In genomic region chr11:101889781-101890180, GRCm38 (mm10) we compare ENCODE assay signal across 10 mouse cellular contexts. TPM values are rescaled to one million over a fixed set of nuclear protein-coding genes. Genes with fewer than 3 reads are reported as not detected.
A peak's percentile ranks its signal among the peaks of the same experiment; 100 is the strongest.
DNase-seq lines count a peak whose midpoint lies in the region; ATAC-seq and TF ChIP-seq lines count a peak whose summit lies in the region.
"Had no signal": no experiment of that assay in that cellular context is flagged by ENCODE, and none has a peak within 500 bp of the region (broad histone marks: within the 10 kb centered on the region; RNA-seq: fewer than 3 reads in every experiment).

No protein-coding gene starts in this region.

- H3K9me3 ChIP-seq in heart, embryonic 13.5 days = no peaks in the 10 kb centered on the region
- no peaks in the 10 kb centered on the region for H3K9me3 ChIP-seq in forebrain, postnatal 0 days (ENCODE audit: low read length)
- H3K9me3 ChIP-seq in midbrain, embryonic 12.5 days = no peaks in the 10 kb centered on the region

- no peaks in the 10 kb centered on the region for H3K36me3 ChIP-seq in heart, embryonic 13.5 days
- H3K36me3 ChIP-seq in forebrain, postnatal 0 days (ENCODE audit: insufficient read depth) = no peaks in the 10 kb centered on the region
- H3K36me3 ChIP-seq in midbrain, embryonic 12.5 days = no peaks in the 10 kb centered on the region

- no peak for ATAC-seq in heart, embryonic 13.5 days (ENCODE audit: extremely low read depth, insufficient number of reproducible peaks, low FRiP score, low TSS enrichment)
- ATAC-seq in forebrain, postnatal 0 days = peak; percentile 18; the same call in 1 of the 2 replicates
- ATAC-seq in midbrain, embryonic 12.5 days (ENCODE audit: low FRiP score, low read depth) = 0 out of 2 replicates have a peak, but pooled peaks have one; percentile 38
- ATAC-seq: CD4-positive, CD25-positive, alpha-beta regulatory T cell, adult 4 months had no signal

- H3K4me3 ChIP-seq in heart, embryonic 13.5 days = peak overlapping the region; percentile 43
- H3K4me3 ChIP-seq in brown adipose tissue, adult 24 weeks (ENCODE audit: insufficient read depth, low read depth, low read length) = no peak overlapping the region
- no peak overlapping the region for H3K4me3 ChIP-seq in forebrain, postnatal 0 days (ENCODE audit: low read depth, low read length)
- H3K4me3 ChIP-seq in midbrain, embryonic 12.5 days = peak overlapping the region; percentile 29
- H3K4me3 ChIP-seq: erythroblast, embryonic 14.5 days had no signal

- WGBS in heart, embryonic 13.5 days = 5% methylated on average over 13 of the region's 13 CpGs
- WGBS in forebrain, postnatal 0 days = 2% methylated on average over 13 of the region's 13 CpGs
- WGBS in midbrain, embryonic 12.5 days = 2% methylated on average over 13 of the region's 13 CpGs

- DNase-seq in heart, adult 9 months (ENCODE audit: low spot score in 2 of 2) = no peak
- DNase-seq in forebrain, postnatal 0 days = no peak
- no peak for DNase-seq in frontal cortex, postnatal 14 days (ENCODE audit: low spot score in 2 of 2)
- no peak for DNase-seq in urinary bladder, adult 18-20 months (ENCODE audit: low spot score in 2 of 2)
- no peak for DNase-seq in layer of hippocampus, adult 9-11 months

- peak overlapping the region; percentile 58 for H3K27ac ChIP-seq in heart, embryonic 13.5 days (replicated peaks)
- 0 out of 2 replicates have a peak overlapping the region, but pooled peaks have one; percentile 26 for H3K27ac ChIP-seq in brown adipose tissue, adult 24 weeks (replicated peaks; ENCODE audit: low read depth, low read length)
- H3K27ac ChIP-seq in forebrain, postnatal 0 days (ENCODE audit: low read depth, low read length) = no peak overlapping the region
- H3K27ac ChIP-seq in midbrain, embryonic 12.5 days (replicated peaks) = peak overlapping the region; percentile 22

- TF ChIP-seq CTCF in forebrain, postnatal 0 days (IDR thresholded peaks at IDR 0.05; ENCODE audit: low read depth) = no peak

- peak overlapping the region; percentile 77 for H3K9ac ChIP-seq in heart, embryonic 13.5 days
- H3K9ac ChIP-seq in forebrain, postnatal 0 days = peak overlapping the region; percentile 15
- H3K9ac ChIP-seq in midbrain, embryonic 12.5 days (replicated peaks) = peak overlapping the region; percentile 41

- H3K4me1 ChIP-seq in heart, embryonic 13.5 days = peaks cover 87% of the 10 kb centered on the region
- H3K4me1 ChIP-seq in brown adipose tissue, adult 24 weeks (ENCODE audit: control insufficient read depth, insufficient read depth, insufficient read length, low read length) = peaks cover 21% of the 10 kb centered on the region
- H3K4me1 ChIP-seq in forebrain, postnatal 0 days (ENCODE audit: insufficient read depth) = peaks cover 13% of the 10 kb centered on the region
- peaks cover 18% of the 10 kb centered on the region for H3K4me1 ChIP-seq in midbrain, embryonic 12.5 days

- H3K27me3 ChIP-seq in heart, embryonic 13.5 days (replicated peaks) = peaks cover 23% of the 10 kb centered on the region
- H3K27me3 ChIP-seq in forebrain, postnatal 0 days (ENCODE audit: insufficient read depth, low read length) = no peaks in the 10 kb centered on the region
- H3K27me3 ChIP-seq in midbrain, embryonic 12.5 days = peaks cover 52% of the 10 kb centered on the region

- H3K4me2 ChIP-seq in heart, embryonic 13.5 days = peak overlapping the region; percentile 71
- H3K4me2 ChIP-seq in forebrain, postnatal 0 days (ENCODE audit: low read depth) = peak overlapping the region; percentile 43
- peak overlapping the region; percentile 56 for H3K4me2 ChIP-seq in midbrain, embryonic 12.5 days (replicated peaks)

RNA-seq across cellular contexts. Expression of gene Meox1, which starts 4.4 kb away (rescaled TPM):
- 15.6 and 19.4 TPM in 2 replicates for polyA plus RNA-seq in heart, embryonic 13.5 days (2015; fragmentation: Nextera tagmentation; extraction: Ambion mirVana)
- polyA plus RNA-seq in brown adipose tissue, adult 24 weeks (2012; ENCODE audit: insufficient read depth, insufficient read length, missing spikeins) = 3.8 and 4.4 TPM in 2 replicates
- total RNA-seq in forebrain, postnatal 0 days (2014; rRNA removed) = 1.1 and 2.0 TPM in 2 replicates
- 0.58 and 0.68 TPM in 2 replicates for polyA plus RNA-seq in forebrain, postnatal 0 days (2015; fragmentation: Nextera tagmentation; extraction: Ambion mirVana)
- 0.23 TPM in 1 of 2 replicates, not detected in the other for polyA plus RNA-seq in midbrain, embryonic 12.5 days (2016; fragmentation: Nextera tagmentation; extraction: Ambion mirVana)
- polyA plus RNA-seq: CD4-positive, CD25-positive, alpha-beta regulatory T cell, adult 4 months; erythroblast, embryonic 14.5 days had no signal

Comparison
In these comparisons a context has a peak if more than half of its experiments do, and no peak if none do; other contexts are left out.
1. H3K4me3 ChIP-seq: peak in heart, embryonic 13.5 days (single experiment) and midbrain, embryonic 12.5 days (single experiment); none in brown adipose tissue, adult 24 weeks (single experiment) and forebrain, postnatal 0 days (single experiment).
2. H3K9ac ChIP-seq: peak in every context shown above with its lines; median percentile 77 in heart, embryonic 13.5 days; 41 in midbrain, embryonic 12.5 days; 15 in forebrain, postnatal 0 days.
3. Peak in every context shown above with its lines, with median percentiles within 50 percentile points of each other: H3K4me2 ChIP-seq.